Mouse (Mus musculus) spleen, adult 18-20 months (tissue): ENCODE results near the gene Lyg1.

Experiments
- DNase-seq, 2 experiments: peaks; one replicate each; pipeline ENCODE4 v3.0.0; 2022; ENCODE audit warnings: mixed read lengths in 2 of 2

Lyg1 gene

DNA sequence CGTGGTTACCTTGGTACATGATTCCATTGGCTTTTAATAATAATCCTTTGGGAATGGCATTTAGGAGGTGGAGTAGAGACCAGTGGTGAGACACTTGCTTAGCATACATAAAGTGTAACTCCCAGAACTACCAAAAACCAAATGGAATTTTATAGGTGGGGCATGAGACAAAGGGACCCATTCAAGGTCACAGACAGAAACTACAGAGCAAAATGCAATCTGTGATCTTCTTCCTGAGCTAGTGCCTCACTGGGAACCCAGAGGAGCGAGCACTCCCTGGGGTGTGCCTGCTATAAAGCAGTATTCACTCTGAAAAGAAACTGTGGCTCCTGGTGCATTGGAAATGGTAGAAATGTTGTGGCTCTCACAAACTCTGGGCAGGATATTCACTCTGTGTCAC lies 8.7 kb downstream of the Lyg1 start:
- DNase-seq: no peak

DNA sequence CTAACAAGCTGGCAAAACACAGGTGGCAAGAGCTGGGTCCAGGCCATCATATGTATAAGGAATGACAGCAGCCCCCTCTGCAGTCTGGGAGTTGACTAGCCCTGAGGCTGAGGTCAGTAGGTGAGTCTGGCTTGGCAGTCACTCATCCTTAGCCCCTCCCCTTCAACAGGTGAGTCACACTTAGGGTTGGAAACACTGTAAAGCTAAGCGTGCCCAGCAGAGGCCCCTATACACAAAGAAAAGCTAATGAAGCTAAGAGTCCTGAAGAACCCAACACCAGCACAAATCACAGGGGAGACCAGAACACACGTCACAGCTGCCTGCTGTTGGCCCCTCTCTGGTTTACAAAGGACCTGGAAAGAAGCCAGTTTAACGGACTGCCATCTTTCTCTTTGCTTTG lies 25.8 kb downstream of the Lyg1 start:
- no peak for DNase-seq

- no peak for DNase-seq
Observed at GRCm38 (mm10) chr1:37925971-37926370, 31.6 kb downstream of the Lyg1 start.

DNA sequence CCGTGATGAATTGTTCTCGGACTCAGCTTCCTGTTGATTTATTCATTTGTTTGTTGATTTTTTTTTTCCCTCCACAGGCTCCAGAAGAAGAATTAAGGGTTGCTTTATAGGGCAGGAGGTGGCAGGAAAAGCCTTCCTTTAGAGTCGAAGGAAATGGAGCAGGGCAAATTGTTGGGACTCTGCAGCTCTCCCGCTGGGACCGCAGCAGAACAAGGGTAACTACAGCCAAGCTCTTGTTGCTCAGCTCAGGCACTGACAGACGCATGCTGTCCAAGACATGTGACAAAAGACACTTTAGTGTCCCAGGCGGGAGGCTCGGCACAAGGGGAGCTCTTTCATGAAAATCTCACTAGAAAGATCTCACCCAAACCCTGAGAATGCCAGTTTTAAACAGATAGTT lies 35.0 kb downstream of the Lyg1 start:
- DNase-seq: no peak

- DNase-seq: no peak
Observed at GRCm38 (mm10) chr1:37918096-37918495, 39.5 kb downstream of the Lyg1 start.

DNA sequence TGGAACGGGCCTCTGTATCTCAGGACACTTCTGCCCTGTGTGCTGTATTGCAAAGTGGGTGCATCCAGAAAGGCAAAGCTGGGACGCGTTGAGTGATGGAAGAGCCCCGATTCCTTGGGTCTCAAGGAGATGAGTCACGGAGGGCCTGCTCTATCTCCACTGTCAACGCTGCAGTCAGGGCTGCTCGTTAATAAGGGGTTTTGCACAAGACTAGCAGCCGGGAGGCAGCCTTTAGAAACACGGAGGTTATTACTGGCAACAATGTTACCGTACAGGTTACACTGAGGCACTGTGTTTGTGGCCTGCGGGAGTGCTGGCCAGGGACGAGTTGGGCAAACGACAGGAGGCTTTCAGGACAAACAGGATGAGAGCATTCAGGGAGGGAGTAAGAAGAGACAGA lies 39.9 kb downstream of the Lyg1 start:
- no peak for DNase-seq

- DNase-seq: no peak
Observed at GRCm38 (mm10) chr1:37916393-37916792, 41.2 kb downstream of the Lyg1 start, which contains the start of gene Lyg2. Lyg2 (minus strand) TSS chr1:37916493.

DNA sequence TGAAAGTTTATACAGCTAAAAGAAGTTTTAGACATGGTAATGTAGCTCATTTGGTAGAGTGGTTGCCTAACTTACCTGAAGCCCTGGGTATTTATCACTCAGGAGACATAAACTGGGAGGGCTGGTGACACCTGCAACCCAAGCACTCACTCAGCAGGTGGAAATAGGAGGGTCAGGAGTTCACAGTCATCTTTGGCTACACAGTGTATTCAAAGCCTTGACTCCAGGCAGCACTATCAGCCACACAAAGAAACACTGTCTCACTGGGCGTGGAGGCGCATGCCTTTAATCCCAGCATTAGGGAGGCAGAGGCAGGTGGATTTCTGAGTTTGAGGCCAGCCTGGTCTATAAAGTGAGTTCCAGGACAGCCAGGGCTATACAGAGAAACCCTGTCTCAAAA lies 44.8 kb downstream of the Lyg1 start:
- DNase-seq: no peak

DNA sequence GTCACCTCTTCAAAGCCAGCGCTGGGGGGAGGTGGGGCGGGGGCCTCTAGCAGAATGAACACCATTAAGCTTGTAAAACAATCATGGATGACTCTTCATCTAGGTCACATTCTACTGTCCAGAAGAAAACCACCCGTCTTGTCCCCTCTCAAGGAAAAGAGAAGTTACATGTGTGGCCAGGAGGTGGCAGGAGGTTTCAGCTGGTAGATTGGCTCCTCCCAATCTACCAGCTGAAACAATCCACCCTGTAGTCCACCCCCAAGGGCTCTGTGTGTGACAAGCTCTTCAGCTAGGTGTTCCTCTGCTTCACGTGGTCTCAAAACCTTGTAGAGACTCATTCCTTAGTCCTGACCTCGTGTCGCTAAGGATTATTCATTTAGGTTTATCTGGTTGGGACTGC lies 54.4 kb downstream of the Lyg1 start:
- no peak for DNase-seq

- no peak for DNase-seq
Observed at GRCm38 (mm10) chr1:37900288-37900687, 57.3 kb downstream of the Lyg1 start.

DNA sequence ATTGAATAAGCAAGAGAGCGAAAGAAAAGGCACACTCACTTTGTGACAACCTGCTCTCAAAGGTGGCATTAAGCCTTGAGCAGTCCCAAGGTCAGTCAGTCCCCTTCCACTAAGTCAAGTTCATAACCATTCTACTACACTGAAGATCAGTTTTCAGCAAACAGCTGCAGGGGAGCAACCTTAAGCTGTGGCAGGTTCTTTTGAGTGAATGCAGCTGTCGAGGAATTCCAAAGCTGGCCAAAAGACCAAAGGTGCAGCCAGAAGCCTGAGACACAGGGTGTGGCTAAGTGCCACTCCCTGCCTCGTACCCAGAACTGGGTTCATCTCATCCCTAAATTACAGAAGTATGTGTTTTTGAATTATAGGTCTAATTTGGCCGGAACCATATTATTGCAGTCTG lies 57.7 kb downstream of the Lyg1 start:
- DNase-seq: no peak
